Mouse (Mus musculus): ENCODE measurements around the gene Klf16. TPM values are rescaled to one million over a fixed set of nuclear protein-coding genes. Genes with fewer than 3 reads are reported as not detected.

Klf16 gene
- polyA plus RNA-seq, 1 experiment: 16.0 TPM

DNA sequence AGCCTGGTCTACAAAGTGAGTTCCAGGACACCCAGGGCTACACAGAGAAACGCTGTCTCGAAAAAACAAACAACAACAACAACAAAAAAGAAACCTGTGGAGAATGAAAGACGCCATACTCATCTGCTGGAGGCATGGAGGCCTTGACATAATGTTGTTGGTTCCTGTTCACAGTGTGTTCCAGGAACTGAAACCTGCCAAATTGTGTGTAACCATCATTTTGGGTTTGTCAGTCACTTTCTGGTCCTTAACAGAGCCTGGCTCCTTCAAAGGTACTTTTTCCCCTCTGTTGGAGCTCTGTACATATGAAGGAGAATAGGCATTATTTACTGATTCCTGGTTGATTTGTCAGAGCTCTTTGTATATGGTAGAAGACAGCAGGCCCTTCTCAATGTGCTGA, 34.8 kb upstream of the Klf16 start:
- Histone ChIP-seq H3K79me2 (ENCODE audit: control insufficient read depth, insufficient read depth) (peaks cover 5% of the 10 kb centered on the region), H3ac (ENCODE audit: control insufficient read depth, insufficient read length) (no peak overlapping the region), H3K4me3 (no peak overlapping the region), H3K4me2 (ENCODE audit: low read depth) (no peak overlapping the region), H3K27me3 (ENCODE audit: control insufficient read depth, insufficient read depth, insufficient read length) (no peaks in the 10 kb centered on the region), H3K36me3 (ENCODE audit: control insufficient read depth, insufficient read depth) (peaks cover 14% of the 10 kb centered on the region)
- no peak for TF ChIP-seq MYOD1 (IDR thresholded peaks at IDR 0.05; ENCODE audit: control insufficient read depth in 1 of 3, insufficient read length in 2 of 3, low read depth in 2 of 3)
- no peak for TF ChIP-seq TCF3 (IDR thresholded peaks at IDR 0.05; ENCODE audit: insufficient read length, low read depth)
- no peak for TF ChIP-seq SRF (IDR thresholded peaks at IDR 0.05; ENCODE audit: control insufficient read depth, insufficient read length, low read depth)
- TF ChIP-seq POLR2AphosphoS2 (IDR thresholded peaks at IDR 0.05; ENCODE audit: insufficient read length, low read depth): no peak
- TF ChIP-seq REST (IDR thresholded peaks at IDR 0.05; ENCODE audit: insufficient read depth, insufficient read length): no peak
- no peak for TF ChIP-seq E2F4 (IDR thresholded peaks at IDR 0.05; ENCODE audit: insufficient read depth)
- TF ChIP-seq MYOG (IDR thresholded peaks at IDR 0.05; ENCODE audit: control insufficient read depth in 1 of 3, insufficient read depth in 1 of 3, insufficient read length in 2 of 3, low read depth in 2 of 3): no peak

DNA sequence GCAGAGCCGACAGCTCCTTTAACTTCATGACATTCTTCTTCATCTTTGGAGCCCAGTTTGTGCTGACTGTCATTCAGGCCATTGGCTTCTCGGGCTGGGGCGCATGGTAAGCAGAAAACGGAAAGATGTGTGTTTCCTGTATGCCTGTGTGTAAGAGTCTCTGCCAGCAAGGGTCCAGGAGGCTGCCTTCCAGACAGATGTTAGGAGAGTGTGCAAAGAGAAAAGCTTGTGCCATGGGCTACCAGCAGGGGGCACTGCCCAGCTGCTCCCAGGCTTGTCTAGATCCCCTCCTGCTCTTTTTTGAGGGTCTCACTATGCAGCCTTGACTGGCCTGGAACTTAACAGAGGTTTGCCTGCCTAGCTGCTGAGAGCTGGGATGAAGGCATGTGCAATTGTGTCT, 33.9 kb upstream of the Klf16 start:
- H3K4me3 ChIP-seq: no peak overlapping the region
- peaks cover 14% of the 10 kb centered on the region for H3K36me3 ChIP-seq (ENCODE audit: control insufficient read depth, insufficient read depth)
- no peak overlapping the region for H3K4me2 ChIP-seq (ENCODE audit: low read depth)
- no peak for TF ChIP-seq MYOD1 (IDR thresholded peaks at IDR 0.05; ENCODE audit: control insufficient read depth in 1 of 3, insufficient read length in 2 of 3, low read depth in 2 of 3)
- no peak for TF ChIP-seq USF1 (IDR thresholded peaks at IDR 0.05; ENCODE audit: low read depth)
- TF ChIP-seq CEBPB (IDR thresholded peaks at IDR 0.05; ENCODE audit: insufficient read depth, poor library complexity, severe bottlenecking): no peak
- TF ChIP-seq POLR2A (IDR thresholded peaks at IDR 0.05; ENCODE audit: insufficient read length, low read depth): no peak
- no peak for TF ChIP-seq REST (IDR thresholded peaks at IDR 0.05; ENCODE audit: insufficient read depth, insufficient read length)
- TF ChIP-seq TCF3 (IDR thresholded peaks at IDR 0.05; ENCODE audit: insufficient read length, low read depth): no peak
- TF ChIP-seq MAX (IDR thresholded peaks at IDR 0.05; ENCODE audit: low read depth): no peak
- TF ChIP-seq TCF12 (IDR thresholded peaks at IDR 0.05; ENCODE audit: insufficient read depth, poor library complexity, severe bottlenecking): no peak
- TF ChIP-seq MYOG (IDR thresholded peaks at IDR 0.05; ENCODE audit: control insufficient read depth in 1 of 3, insufficient read depth in 1 of 3, insufficient read length in 2 of 3, low read depth in 2 of 3): no peak
- TF ChIP-seq SRF (IDR thresholded peaks at IDR 0.05; ENCODE audit: control insufficient read depth, insufficient read length, low read depth): no peak
- no peak for TF ChIP-seq POLR2AphosphoS2 (IDR thresholded peaks at IDR 0.05; ENCODE audit: insufficient read length, low read depth)
- no peak for TF ChIP-seq E2F4 (IDR thresholded peaks at IDR 0.05; ENCODE audit: insufficient read depth)
- H3ac ChIP-seq (ENCODE audit: control insufficient read depth, insufficient read length): no peak overlapping the region
- no peaks in the 10 kb centered on the region for H3K27me3 ChIP-seq (ENCODE audit: control insufficient read depth, insufficient read depth, insufficient read length)
- H3K79me2 ChIP-seq (ENCODE audit: control insufficient read depth, insufficient read depth): peaks cover 8% of the 10 kb centered on the region

DNA sequence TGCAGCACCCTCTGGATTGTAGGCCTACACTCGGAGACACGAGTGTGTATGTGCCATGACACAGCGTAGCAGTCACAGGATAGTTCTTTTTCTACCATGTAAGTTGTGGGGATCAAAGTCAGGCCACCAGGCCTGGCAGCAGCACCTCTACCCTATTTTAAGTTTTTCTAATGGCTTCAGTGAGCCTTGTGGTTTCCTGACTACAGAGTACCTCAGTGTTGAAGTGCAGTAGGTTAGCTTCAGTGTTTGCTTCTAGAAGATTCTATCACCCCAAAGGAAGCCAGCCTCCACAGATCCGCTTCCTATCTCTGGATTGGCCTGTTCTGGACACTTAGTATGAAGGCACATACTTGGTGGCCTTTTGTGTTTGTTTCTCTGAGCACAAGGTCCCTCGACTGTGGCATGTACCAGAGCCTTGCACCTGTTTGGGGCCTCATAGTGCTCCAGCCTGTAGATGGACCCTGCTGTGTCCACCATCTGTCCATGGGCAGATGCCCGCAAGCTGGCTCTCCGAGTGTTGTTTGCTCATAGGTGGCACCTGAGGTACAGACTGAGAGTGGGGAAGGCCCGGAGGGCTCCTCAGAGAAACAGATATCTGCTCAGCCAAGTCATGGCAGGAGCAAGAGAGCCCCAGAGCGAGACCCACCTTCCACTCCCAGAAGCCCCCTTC, 33.1 kb upstream of the Klf16 start:
- peaks cover 14% of the 10 kb centered on the region for H3K36me3 ChIP-seq (ENCODE audit: control insufficient read depth, insufficient read depth)

DNA sequence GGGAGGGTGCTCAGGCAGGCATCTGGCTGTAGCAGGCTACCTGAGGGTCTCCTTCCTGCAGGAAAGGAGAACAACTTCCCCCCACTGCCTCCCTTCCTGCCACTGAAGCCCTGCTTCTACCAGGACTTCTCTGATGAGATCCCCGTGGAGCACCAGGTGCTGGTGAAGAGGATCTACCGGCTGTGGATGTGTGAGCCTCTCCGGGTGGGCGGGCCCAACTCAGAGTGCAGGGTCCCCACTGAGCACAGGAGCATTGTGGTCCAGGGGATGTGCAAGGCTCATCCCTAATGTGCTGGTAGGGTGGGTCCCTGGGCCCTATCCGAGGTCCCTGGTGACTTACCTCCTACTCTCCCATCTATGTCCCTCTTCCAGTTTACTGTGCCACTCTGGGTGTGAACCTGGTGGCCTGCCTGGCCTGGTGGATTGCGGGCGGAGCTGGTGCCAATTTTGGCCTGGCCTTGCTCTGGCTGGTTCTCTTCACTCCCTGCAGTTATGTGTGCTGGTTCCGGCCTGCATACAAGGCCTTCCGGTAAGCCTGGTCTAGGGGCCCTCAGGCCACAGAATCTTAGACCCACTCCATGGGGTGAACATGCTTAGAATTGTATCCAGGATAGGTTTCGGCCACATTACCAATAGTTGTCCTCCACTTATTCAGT, 32.3 kb upstream of the Klf16 start:
- no peak overlapping the region for H3K4me3 ChIP-seq
- no peaks in the 10 kb centered on the region for H3K27me3 ChIP-seq (ENCODE audit: control insufficient read depth, insufficient read depth, insufficient read length)
- H3ac ChIP-seq (ENCODE audit: control insufficient read depth, insufficient read length): no peak overlapping the region
- H3K4me2 ChIP-seq (ENCODE audit: low read depth): no peak overlapping the region
- TF ChIP-seq POLR2AphosphoS2 (IDR thresholded peaks at IDR 0.05; ENCODE audit: insufficient read length, low read depth) (no peak), TCF3 (IDR thresholded peaks at IDR 0.05; ENCODE audit: insufficient read length, low read depth) (no peak), REST (IDR thresholded peaks at IDR 0.05; ENCODE audit: insufficient read depth, insufficient read length) (no peak), MAX (IDR thresholded peaks at IDR 0.05; ENCODE audit: low read depth) (no peak), USF1 (IDR thresholded peaks at IDR 0.05; ENCODE audit: low read depth) (no peak), MYOG (IDR thresholded peaks at IDR 0.05; ENCODE audit: control insufficient read depth in 1 of 3, insufficient read depth in 1 of 3, insufficient read length in 2 of 3, low read depth in 2 of 3) (no peak), SRF (IDR thresholded peaks at IDR 0.05; ENCODE audit: control insufficient read depth, insufficient read length, low read depth) (no peak), POLR2A (IDR thresholded peaks at IDR 0.05; ENCODE audit: insufficient read length, low read depth) (no peak), TCF12 (IDR thresholded peaks at IDR 0.05; ENCODE audit: insufficient read depth, poor library complexity, severe bottlenecking) (no peak), E2F4 (IDR thresholded peaks at IDR 0.05; ENCODE audit: insufficient read depth) (no peak), MYOD1 (IDR thresholded peaks at IDR 0.05; ENCODE audit: control insufficient read depth in 1 of 3, insufficient read length in 2 of 3, low read depth in 2 of 3) (no peak)
- peaks cover 14% of the 10 kb centered on the region for H3K36me3 ChIP-seq (ENCODE audit: control insufficient read depth, insufficient read depth)
- H3K79me2 ChIP-seq (ENCODE audit: control insufficient read depth, insufficient read depth): peaks cover 24% of the 10 kb centered on the region

More for the DNA sequence above, 33.1 kb upstream of the Klf16 start:
- Histone ChIP-seq H3K79me2 (ENCODE audit: control insufficient read depth, insufficient read depth) (peaks cover 15% of the 10 kb centered on the region), H3K4me3 (no peak overlapping the region), H3K27me3 (ENCODE audit: control insufficient read depth, insufficient read depth, insufficient read length) (no peaks in the 10 kb centered on the region), H3K4me2 (ENCODE audit: low read depth) (no peak overlapping the region), H3ac (ENCODE audit: control insufficient read depth, insufficient read length) (no peak overlapping the region)
- TF ChIP-seq TCF3 (IDR thresholded peaks at IDR 0.05; ENCODE audit: insufficient read length, low read depth): no peak
- TF ChIP-seq CEBPB (IDR thresholded peaks at IDR 0.05; ENCODE audit: insufficient read depth, poor library complexity, severe bottlenecking): no peak
- TF ChIP-seq MYOG (IDR thresholded peaks at IDR 0.05; ENCODE audit: control insufficient read depth in 1 of 3, insufficient read depth in 1 of 3, insufficient read length in 2 of 3, low read depth in 2 of 3): no peak
- TF ChIP-seq MAX (IDR thresholded peaks at IDR 0.05; ENCODE audit: low read depth): no peak
- no peak for TF ChIP-seq E2F4 (IDR thresholded peaks at IDR 0.05; ENCODE audit: insufficient read depth)
- no peak for TF ChIP-seq POLR2A (IDR thresholded peaks at IDR 0.05; ENCODE audit: insufficient read length, low read depth)
- TF ChIP-seq SRF (IDR thresholded peaks at IDR 0.05; ENCODE audit: control insufficient read depth, insufficient read length, low read depth): no peak
- TF ChIP-seq POLR2AphosphoS2 (IDR thresholded peaks at IDR 0.05; ENCODE audit: insufficient read length, low read depth): no peak
- TF ChIP-seq USF1 (IDR thresholded peaks at IDR 0.05; ENCODE audit: low read depth): no peak
- TF ChIP-seq MYOD1 (IDR thresholded peaks at IDR 0.05; ENCODE audit: control insufficient read depth in 1 of 3, insufficient read length in 2 of 3, low read depth in 2 of 3): no peak
- no peak for TF ChIP-seq REST (IDR thresholded peaks at IDR 0.05; ENCODE audit: insufficient read depth, insufficient read length)
- no peak for TF ChIP-seq TCF12 (IDR thresholded peaks at IDR 0.05; ENCODE audit: insufficient read depth, poor library complexity, severe bottlenecking)

Measured in myocyte (in vitro differentiated cells).